Mouse (Mus musculus): Measurements from ENCODE around the gene Gimap5.

DNA sequence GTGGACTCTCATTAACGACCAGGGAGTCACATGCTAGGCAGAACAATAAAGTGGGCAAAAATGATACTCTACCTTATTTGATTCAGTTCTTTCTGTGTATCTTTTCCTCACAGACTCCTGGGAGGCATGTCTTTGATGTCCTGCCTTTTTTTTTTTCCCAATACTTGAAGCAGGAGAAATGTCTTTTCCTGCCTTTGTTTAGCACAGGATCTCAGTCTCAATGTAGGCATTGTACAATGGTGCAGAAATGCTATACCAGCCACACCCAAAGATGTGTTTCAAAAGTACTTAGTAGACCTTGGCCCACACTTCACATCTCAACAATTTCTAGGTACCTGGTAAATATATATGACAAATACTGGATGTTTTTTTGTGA lies 48.5 kb upstream of the Gimap5 start:
- no peak for TF ChIP-seq POLR2A (IDR thresholded peaks at IDR 0.05; ENCODE audit: low read depth, low read length)
- TF ChIP-seq CTCF (IDR thresholded peaks at IDR 0.05; ENCODE audit: extremely low read depth, insufficient read length, insufficient replicate concordance, low read depth, low read length), result no peak

Measured in small intestine, adult 2 months (tissue).